Mouse (Mus musculus): ENCODE measurements around the gene Msrb3. TPM values are rescaled to one million over a fixed set of nuclear protein-coding genes. Genes with fewer than 3 reads are reported as not detected.

The Msrb3 gene
- polyA plus RNA-seq, 1 experiment from 2014 or later = 9.9 TPM

GRCm38 (mm10) chr10:120826795-120827669 is 71.9 kb downstream of the Msrb3 start:
- ATAC-seq (replicated peaks; ENCODE audit: low FRiP score, low read depth) = no peak
- TF ChIP-seq CTCF (IDR thresholded peaks at IDR 0.05; ENCODE audit: low read depth) = no peak

GRCm38 (mm10) chr10:120826381-120826780 is 72.5 kb downstream of the Msrb3 start:
- Histone ChIP-seq H3K27me3 (ENCODE audit: insufficient read depth, low read length) (no peaks in the 10 kb centered on the region), H3K27ac (no peak overlapping the region), H3K9ac (ENCODE audit: low read depth, low read length) (no peak overlapping the region), H3K4me2 (ENCODE audit: low read length) (no peak overlapping the region), H3K4me3 (replicated peaks; ENCODE audit: low read depth, low read length) (no peak overlapping the region), H3K9me3 (replicated peaks; ENCODE audit: low read length) (no peaks in the 10 kb centered on the region), H3K4me1 (replicated peaks; ENCODE audit: insufficient read depth, low read length) (no peaks in the 10 kb centered on the region; the same call in 1 of the 2 replicates), H3K36me3 (ENCODE audit: insufficient read depth, low read length) (no peaks in the 10 kb centered on the region)
- WGBS = 59% methylated on average over 7 of the region's 7 CpGs
- ATAC-seq (replicated peaks; ENCODE audit: low FRiP score, low read depth) = no peak
- DNase-seq (ENCODE audit: low spot score) = no peak
- TF ChIP-seq CTCF (IDR thresholded peaks at IDR 0.05; ENCODE audit: low read depth) = no peak

More at GRCm38 (mm10) chr10:120826795-120827669, 71.9 kb downstream of the Msrb3 start:
- Histone ChIP-seq H3K4me2 (ENCODE audit: low read length) (no peak overlapping the region), H3K27me3 (ENCODE audit: insufficient read depth, low read length) (no peaks in the 10 kb centered on the region), H3K9ac (ENCODE audit: low read depth, low read length) (no peak overlapping the region), H3K9me3 (replicated peaks; ENCODE audit: low read length) (no peaks in the 10 kb centered on the region), H3K36me3 (ENCODE audit: insufficient read depth, low read length) (no peaks in the 10 kb centered on the region), H3K4me3 (replicated peaks; ENCODE audit: low read depth, low read length) (no peak overlapping the region), H3K27ac (no peak overlapping the region), H3K4me1 (replicated peaks; ENCODE audit: insufficient read depth, low read length) (no peaks in the 10 kb centered on the region; the same call in 1 of the 2 replicates)
- 85% methylated on average over 27 of the region's 27 CpGs for WGBS
- no peak for DNase-seq (ENCODE audit: low spot score)

GRCm38 (mm10) chr10:120825594-120825993 is 73.3 kb downstream of the Msrb3 start:
- Histone ChIP-seq H3K4me2 (ENCODE audit: low read length) (no peak overlapping the region), H3K4me1 (replicated peaks; ENCODE audit: insufficient read depth, low read length) (no peaks in the 10 kb centered on the region; the same call in 1 of the 2 replicates), H3K4me3 (replicated peaks; ENCODE audit: low read depth, low read length) (no peak overlapping the region), H3K27me3 (ENCODE audit: insufficient read depth, low read length) (no peaks in the 10 kb centered on the region), H3K9me3 (replicated peaks; ENCODE audit: low read length) (no peaks in the 10 kb centered on the region), H3K27ac (no peak overlapping the region), H3K9ac (ENCODE audit: low read depth, low read length) (no peak overlapping the region), H3K36me3 (ENCODE audit: insufficient read depth, low read length) (no peaks in the 10 kb centered on the region)
- TF ChIP-seq CTCF (IDR thresholded peaks at IDR 0.05; ENCODE audit: low read depth) = no peak
- DNase-seq (ENCODE audit: low spot score) (no peak), ATAC-seq (replicated peaks; ENCODE audit: low FRiP score, low read depth) (no peak)
- WGBS = 63% methylated on average over 11 of the region's 11 CpGs

GRCm38 (mm10) chr10:120821491-120822358 is 77.2 kb downstream of the Msrb3 start:
- Histone ChIP-seq H3K4me2 (ENCODE audit: low read length) (peak overlapping the region; percentile 31), H3K4me3 (replicated peaks; ENCODE audit: low read depth, low read length) (no peak overlapping the region), H3K27me3 (ENCODE audit: insufficient read depth, low read length) (no peaks in the 10 kb centered on the region), H3K27ac (no peak overlapping the region), H3K9ac (ENCODE audit: low read depth, low read length) (0 out of 2 replicates have a peak overlapping the region, but pooled peaks have one; percentile 23), H3K36me3 (ENCODE audit: insufficient read depth, low read length) (no peaks in the 10 kb centered on the region), H3K9me3 (replicated peaks; ENCODE audit: low read length) (no peaks in the 10 kb centered on the region), H3K4me1 (replicated peaks; ENCODE audit: insufficient read depth, low read length) (no peaks in the 10 kb centered on the region; the same call in 1 of the 2 replicates)
- ATAC-seq (replicated peaks; ENCODE audit: low FRiP score, low read depth) = no peak
- 19% methylated on average over 20 of the region's 20 CpGs for WGBS
- peak; percentile 67 for DNase-seq (ENCODE audit: low spot score)
- TF ChIP-seq CTCF (IDR thresholded peaks at IDR 0.05; ENCODE audit: low read depth) = no peak

GRCm38 (mm10) chr10:120820781-120821300 is 78.1 kb downstream of the Msrb3 start:
- no peak overlapping the region for H3K9ac ChIP-seq (ENCODE audit: low read depth, low read length)
- no peak overlapping the region for H3K27ac ChIP-seq
- H3K9me3 ChIP-seq (replicated peaks; ENCODE audit: low read length) = no peaks in the 10 kb centered on the region
- no peaks in the 10 kb centered on the region for H3K27me3 ChIP-seq (ENCODE audit: insufficient read depth, low read length)
- H3K36me3 ChIP-seq (ENCODE audit: insufficient read depth, low read length) = no peaks in the 10 kb centered on the region
- ATAC-seq (replicated peaks; ENCODE audit: low FRiP score, low read depth) (no peak), DNase-seq (ENCODE audit: low spot score) (no peak)
- no peak overlapping the region for H3K4me3 ChIP-seq (replicated peaks; ENCODE audit: low read depth, low read length)
- 56% methylated on average over 12 of the region's 12 CpGs for WGBS
- H3K4me2 ChIP-seq (ENCODE audit: low read length) = no peak overlapping the region
- TF ChIP-seq CTCF (IDR thresholded peaks at IDR 0.05; ENCODE audit: low read depth) = no peak
- no peaks in the 10 kb centered on the region; the same call in 1 of the 2 replicates for H3K4me1 ChIP-seq (replicated peaks; ENCODE audit: insufficient read depth, low read length)

GRCm38 (mm10) chr10:120815290-120815689 is 83.6 kb downstream of the Msrb3 start:
- Histone ChIP-seq H3K36me3 (ENCODE audit: insufficient read depth, low read length) (no peaks in the 10 kb centered on the region), H3K9ac (ENCODE audit: low read depth, low read length) (no peak overlapping the region), H3K9me3 (replicated peaks; ENCODE audit: low read length) (no peaks in the 10 kb centered on the region), H3K4me2 (ENCODE audit: low read length) (no peak overlapping the region), H3K4me3 (replicated peaks; ENCODE audit: low read depth, low read length) (no peak overlapping the region), H3K4me1 (replicated peaks; ENCODE audit: insufficient read depth, low read length) (peaks cover 4% of the 10 kb centered on the region; the same call in 1 of the 2 replicates), H3K27me3 (ENCODE audit: insufficient read depth, low read length) (no peaks in the 10 kb centered on the region), H3K27ac (no peak overlapping the region)
- 72% methylated on average over 5 of the region's 5 CpGs for WGBS
- ATAC-seq (replicated peaks; ENCODE audit: low FRiP score, low read depth) (no peak), DNase-seq (ENCODE audit: low spot score) (no peak)
- no peak for TF ChIP-seq CTCF (IDR thresholded peaks at IDR 0.05; ENCODE audit: low read depth)
